Mouse (Mus musculus) liver, embryonic 13.5 days (tissue): Measurements from ENCODE around the gene Gm17655. TPM values are rescaled to one million over a fixed set of nuclear protein-coding genes. Genes with fewer than 3 reads are reported as not detected.
A peak's percentile ranks its signal among the peaks of the same experiment; 100 is the strongest.
"Not testable (repeated sequence)": the region's sequence is repeated elsewhere in the genome, so short reads cannot be mapped to it uniquely, and the experiment has no call there.

Experiments used
- ATAC-seq: fragments of 200-750 bp; cut with Nextera tagmentation; 2 replicates; pipeline ENCODE4 v1.8.0; 2017; ENCODE audit warnings: low read depth, mild to moderate bottlenecking, moderate number of reproducible peaks, moderate library complexity
- DNase-seq: peaks from one replicate; pipeline ENCODE4 v3.0.0; 2022
- H3K27ac ChIP-seq: fragments of 300-500 bp; sonication (generic); 2 replicates; pipeline ENCODE4 v1.5.1; 2015; ENCODE audit warnings: moderate library complexity, mild to moderate bottlenecking, inconsistent platforms
- H3K27me3 ChIP-seq: fragments of 300-500 bp; sonication (generic); 2 replicates; pipeline ENCODE4 v1.6.1; 2015; ENCODE audit warnings: mild to moderate bottlenecking, inconsistent platforms
- H3K36me3 ChIP-seq: fragments of 300-500 bp; sonication (generic); 2 replicates; pipeline ENCODE4 v1.6.1; 2015; ENCODE audit warnings: mild to moderate bottlenecking, inconsistent platforms
- H3K4me1 ChIP-seq: fragments of 300-500 bp; sonication (generic); replicated peaks from 2 replicates; pipeline ENCODE4 v1.6.1; 2015; ENCODE audit warnings: inconsistent platforms
- H3K4me2 ChIP-seq: fragments of 300-500 bp; sonication (generic); 2 replicates; pipeline ENCODE4 v1.6.1; 2015; ENCODE audit warnings: inconsistent platforms, mild to moderate bottlenecking, moderate library complexity
- H3K4me3 ChIP-seq: fragments of 300-500 bp; sonication (generic); replicated peaks from 2 replicates; pipeline ENCODE4 v1.5.1; 2015; ENCODE audit warnings: mild to moderate bottlenecking, inconsistent platforms
- H3K9ac ChIP-seq: fragments of 300-500 bp; sonication (generic); 2 replicates; pipeline ENCODE4 v1.6.1; 2015; ENCODE audit warnings: mild to moderate bottlenecking, inconsistent platforms
- H3K9me3 ChIP-seq: fragments of 300-500 bp; sonication (generic); replicated peaks from 2 replicates; pipeline ENCODE4 v1.6.1; 2016; ENCODE audit warnings: inconsistent platforms
- WGBS: fragments of 180-500 bp; shearing (Covaris S2); methylation state at CpG from one replicate; pipeline ENCODE4 v1.1.7; 2015; ENCODE audit not compliant: insufficient replicate concordance; 5-methylcytosine and 5-hydroxymethylcytosine counted together
- polyA plus RNA-seq: library from polyadenylated mRNA; unstranded; fragments of >200 nt; fragmentation: Nextera tagmentation; extraction: Ambion mirVana; gene quantifications from 2 replicates; pipeline ENCODE4 v1.2.1, GENCODE M21; 2015

Gm17655 gene
- polyA plus RNA-seq, 1 experiment from 2014 or later: 1.5 TPM

DNA sequence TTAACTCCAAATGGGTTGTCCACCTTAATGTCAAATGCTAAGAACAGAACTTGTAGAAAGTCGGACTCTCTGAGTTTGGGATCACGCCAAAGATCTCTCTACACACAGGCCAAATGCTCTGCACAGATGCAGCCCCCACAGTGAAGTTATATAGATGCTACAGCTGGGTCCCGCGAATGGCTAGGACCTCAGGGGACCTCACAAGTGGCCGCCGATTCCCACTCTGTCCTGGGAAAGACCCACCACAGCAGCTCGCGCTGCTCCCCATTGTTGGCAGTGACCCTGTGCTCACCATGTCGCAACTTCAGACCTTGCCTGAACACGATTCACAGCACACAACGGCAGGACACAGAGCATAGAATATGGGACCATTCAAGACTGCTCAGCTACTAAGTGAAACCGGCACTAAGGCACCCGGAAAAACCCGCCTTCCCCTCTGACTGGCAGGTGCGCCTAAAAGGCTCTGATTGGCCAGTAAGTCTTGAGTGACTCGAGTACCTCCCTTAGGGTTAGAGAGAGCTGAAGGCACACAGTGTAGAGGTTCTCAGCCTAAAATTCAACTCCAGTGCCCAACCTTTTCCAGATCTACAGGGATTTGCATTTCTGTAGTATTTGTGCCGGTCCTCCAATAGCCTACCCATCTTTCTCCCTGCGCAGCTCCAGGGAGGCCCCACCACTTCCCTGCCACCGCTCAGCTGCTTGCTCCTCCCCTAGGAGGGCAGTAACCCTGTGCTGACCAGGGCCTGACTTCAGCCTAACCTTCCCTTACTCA lies 14.5 kb downstream of the Gm17655 start:
- peak; percentile 98 for ATAC-seq
- Histone ChIP-seq H3K4me2 (peak overlapping the region; percentile 69), H3K36me3 (no peaks in the 10 kb centered on the region), H3K9ac (peak overlapping the region; percentile 79), H3K27ac (peak overlapping the region; percentile 75), H3K9me3 (no peaks in the 10 kb centered on the region), H3K27me3 (no peaks in the 10 kb centered on the region), H3K4me3 (peak overlapping the region; percentile 74), H3K4me1 (0 out of 2 replicates have a peak, but pooled peaks cover 5% of the 10 kb centered on the region)
- WGBS: 1% methylated on average over 19 of the region's 19 CpGs
- DNase-seq: peak; percentile 76

- not testable (repeated sequence) for DNase-seq, H3K9me3 ChIP-seq, H3K27me3 ChIP-seq, H3K4me1 ChIP-seq, H3K27ac ChIP-seq, H3K36me3 ChIP-seq, H3K9ac ChIP-seq
- Histone ChIP-seq H3K4me2 (peak overlapping the region; percentile 41), H3K4me3 (0 out of 2 replicates have a peak overlapping the region, but pooled peaks have one; percentile 2)
- WGBS: 30% methylated on average over 8 of the region's 8 CpGs
- peak; percentile 48 for ATAC-seq
Measured at GRCm38 (mm10) chr5:110023694-110024427, 48.5 kb downstream of the Gm17655 start.

DNA sequence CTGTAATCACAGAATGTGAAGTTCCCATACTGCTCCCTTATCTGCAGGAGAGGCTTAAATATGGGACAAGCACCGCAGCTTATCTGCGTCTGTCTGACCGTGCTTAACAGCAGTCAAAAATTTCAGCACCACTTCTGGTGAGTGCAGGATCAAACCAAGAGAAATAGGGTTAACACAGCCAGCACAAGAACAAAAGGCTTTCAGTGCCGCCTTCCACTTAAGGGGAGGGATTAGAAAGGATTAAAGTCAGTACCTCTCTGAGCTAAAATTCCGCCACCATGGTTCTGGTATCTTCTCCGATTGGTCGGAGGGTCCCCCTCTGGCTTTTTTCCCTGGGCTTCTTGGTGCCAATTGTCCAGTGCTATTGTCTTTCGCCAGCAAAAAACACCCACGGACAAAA lies 49.0 kb downstream of the Gm17655 start:
- Histone ChIP-seq H3K4me3 (0 out of 2 replicates have a peak overlapping the region, but pooled peaks have one; percentile 2), H3K27ac (no peak overlapping the region), H3K4me2 (peak overlapping the region; percentile 41), H3K27me3 (no peaks in the 10 kb centered on the region), H3K9me3 (no peaks in the 10 kb centered on the region), H3K9ac (no peak overlapping the region), H3K4me1 (0 out of 2 replicates have a peak, but pooled peaks cover 6% of the 10 kb centered on the region), H3K36me3 (no peaks in the 10 kb centered on the region)
- WGBS: 42% methylated on average over 9 of the region's 9 CpGs
- DNase-seq: no peak
- peak; percentile 55; the same call in 1 of the 2 replicates for ATAC-seq

- H3K36me3 ChIP-seq, DNase-seq, H3K27ac ChIP-seq, H3K27me3 ChIP-seq, H3K4me2 ChIP-seq, H3K4me3 ChIP-seq, ATAC-seq, H3K9me3 ChIP-seq, H3K4me1 ChIP-seq, H3K9ac ChIP-seq: not testable (repeated sequence)
- 78% methylated on average over 10 of the region's 10 CpGs for WGBS
Measured at GRCm38 (mm10) chr5:110015775-110016174, 56.5 kb downstream of the Gm17655 start.

Other genes with a start within 250 kb of the Gm17655 start
- 0.16 and 0.47 TPM in 2 replicates for gene Gm15446, start 149.1 kb downstream of the Gm17655 start, polyA plus RNA-seq
- gene Zfp932, start 76.0 kb downstream of the Gm17655 start, polyA plus RNA-seq: 8.9 and 9.7 TPM in 2 replicates
- gene Gm35315, start 21.9 kb upstream of the Gm17655 start, polyA plus RNA-seq: 1.1 and 1.6 TPM in 2 replicates
- 0.25 and 0.36 TPM in 2 replicates for gene Plcxd1, start 27.5 kb upstream of the Gm17655 start, polyA plus RNA-seq
- gene Gtpbp6, start 35.7 kb upstream of the Gm17655 start, polyA plus RNA-seq: 9.5 and 10.0 TPM in 2 replicates
- gene Zfp605, start 37.6 kb upstream of the Gm17655 start, polyA plus RNA-seq: 1.3 and 1.7 TPM in 2 replicates
- gene Chfr, start 63.3 kb upstream of the Gm17655 start, polyA plus RNA-seq: 22.2 and 26.1 TPM in 2 replicates
- 6.7 and 7.9 TPM in 2 replicates for gene Golga3, start 104.2 kb upstream of the Gm17655 start, polyA plus RNA-seq
- gene Ankle2, start 158.5 kb upstream of the Gm17655 start, polyA plus RNA-seq: 13.5 and 15.9 TPM in 2 replicates
- gene Pgam5, start 197.4 kb upstream of the Gm17655 start, polyA plus RNA-seq: 37.4 and 39.7 TPM in 2 replicates
- gene Pxmp2, start 213.7 kb upstream of the Gm17655 start, polyA plus RNA-seq: 34.1 and 34.3 TPM in 2 replicates
- 20.6 and 21.8 TPM in 2 replicates for gene Pole, start 213.8 kb upstream of the Gm17655 start, polyA plus RNA-seq